Mouse (Mus musculus) midbrain, embryonic 15.5 days (tissue): ENCODE measurements at regions not wholly inside any gene's neighbourhood (a gene's known extent, or its start where the extent isn't known, plus 50 kb on each side); places are given as distances from the start of the nearest gene placed in this dataset.

Experiments used
- ATAC-seq: fragments of 200-750 bp; cut with Nextera tagmentation; replicated peaks from 2 replicates; pipeline ENCODE4 v1.8.0; 2017; ENCODE audit warnings: moderate TSS enrichment
- H3K27ac ChIP-seq: fragments of 300-500 bp; sonication (generic); 2 replicates; pipeline ENCODE4 v1.5.1; 2015; ENCODE audit warnings: mild to moderate bottlenecking, inconsistent platforms
- H3K27me3 ChIP-seq: fragments of 300-500 bp; sonication (generic); replicated peaks from 2 replicates; pipeline ENCODE4 v1.6.1; 2015; ENCODE audit warnings: inconsistent platforms
- H3K36me3 ChIP-seq: fragments of 300-500 bp; sonication (generic); replicated peaks from 2 replicates; pipeline ENCODE4 v1.6.1; 2015; ENCODE audit warnings: inconsistent platforms
- H3K4me1 ChIP-seq: fragments of 300-500 bp; sonication (generic); 2 replicates; pipeline ENCODE4 v1.6.1; 2015; ENCODE audit warnings: inconsistent platforms
- H3K4me2 ChIP-seq: fragments of 300-500 bp; sonication (generic); 2 replicates; pipeline ENCODE4 v1.6.1; 2015; ENCODE audit warnings: inconsistent platforms, mild to moderate bottlenecking, moderate library complexity
- H3K4me3 ChIP-seq: fragments of 300-500 bp; sonication (generic); 2 replicates; pipeline ENCODE4 v1.5.1; 2015; ENCODE audit warnings: mild to moderate bottlenecking, inconsistent platforms
- H3K9ac ChIP-seq: fragments of 300-500 bp; sonication (generic); 2 replicates; pipeline ENCODE4 v1.6.1; 2015; ENCODE audit warnings: mild to moderate bottlenecking, inconsistent platforms
- H3K9me3 ChIP-seq: fragments of 300-500 bp; sonication (generic); 2 replicates; pipeline ENCODE4 v1.6.1; 2016; ENCODE audit warnings: inconsistent platforms
- WGBS: fragments of 180-500 bp; shearing (Covaris S2); methylation state at CpG from one replicate; pipeline ENCODE4 v1.1.7; 2015; ENCODE audit warnings: mixed read lengths; 5-methylcytosine and 5-hydroxymethylcytosine counted together

DNA sequence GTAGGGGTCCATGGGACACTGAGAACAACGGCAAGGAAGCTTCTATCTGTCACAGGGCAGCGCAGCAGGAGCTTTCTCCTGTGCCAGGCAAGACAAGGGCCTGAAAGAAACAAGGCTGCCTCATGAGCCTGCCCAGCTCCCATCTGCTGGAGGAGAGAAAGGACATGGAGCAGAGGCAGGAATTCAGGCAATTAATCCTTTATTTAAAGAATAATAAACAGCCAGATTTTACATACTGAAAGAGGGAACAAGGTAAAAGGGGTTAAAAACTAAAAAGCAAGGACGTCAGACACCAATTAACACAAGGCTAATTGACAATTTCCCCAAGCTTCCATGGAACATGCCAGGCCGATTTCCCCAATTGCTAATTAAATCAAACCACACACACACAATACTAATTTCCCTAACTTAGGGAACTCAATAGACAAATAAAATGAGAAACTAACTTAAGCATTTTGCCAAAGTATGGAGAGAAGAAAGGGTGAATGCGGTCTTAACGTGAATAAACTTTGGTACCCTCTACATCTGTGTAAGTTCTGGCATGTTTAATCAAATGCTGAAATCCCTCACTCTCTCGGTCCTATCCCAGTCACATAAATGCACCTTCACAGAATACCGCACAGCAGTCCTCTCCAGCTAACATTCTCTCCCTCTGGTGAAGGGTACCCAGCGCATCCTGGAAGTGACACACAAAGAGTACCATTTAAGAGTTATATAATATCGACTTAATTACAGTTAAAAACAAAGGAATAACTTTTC lies 252.7 kb downstream of the Bcl11a start:
- no peak overlapping the region for H3K27ac ChIP-seq
- H3K4me2 ChIP-seq: no peak overlapping the region
- no peak for ATAC-seq
- no peaks in the 10 kb centered on the region for H3K27me3 ChIP-seq
- no peak overlapping the region for H3K4me3 ChIP-seq
- no peaks in the 10 kb centered on the region for H3K4me1 ChIP-seq
- no peaks in the 10 kb centered on the region for H3K9me3 ChIP-seq
- H3K9ac ChIP-seq: no peak overlapping the region
- 66% methylated on average over 10 of the region's 10 CpGs for WGBS
- H3K36me3 ChIP-seq: no peaks in the 10 kb centered on the region

DNA sequence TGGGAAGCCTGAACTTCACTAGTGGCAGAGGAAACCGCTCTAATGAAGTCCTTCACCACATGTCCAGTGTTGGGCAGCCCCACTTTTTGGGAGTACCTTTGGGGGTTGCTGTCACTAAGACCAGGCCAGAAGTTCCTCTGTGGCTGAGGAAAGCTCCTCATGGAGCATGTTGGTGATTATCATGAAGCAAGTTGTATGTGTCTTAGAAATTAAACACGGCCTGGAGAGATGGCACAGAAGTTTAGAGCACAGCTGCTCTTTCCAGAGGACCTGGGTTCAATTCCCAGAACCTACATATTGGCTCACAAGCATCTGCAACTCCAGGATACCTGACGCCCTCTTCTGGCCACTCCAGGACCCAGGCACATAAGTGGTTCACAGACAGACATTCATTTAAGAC lies 254.4 kb downstream of the Bcl11a start:
- H3K4me2 ChIP-seq: no peak overlapping the region
- no peak overlapping the region for H3K27ac ChIP-seq
- no peaks in the 10 kb centered on the region for H3K9me3 ChIP-seq
- no peaks in the 10 kb centered on the region for H3K27me3 ChIP-seq
- 85% methylated on average over 3 of the region's 3 CpGs for WGBS
- no peaks in the 10 kb centered on the region for H3K4me1 ChIP-seq
- no peaks in the 10 kb centered on the region for H3K36me3 ChIP-seq
- no peak overlapping the region for H3K4me3 ChIP-seq
- no peak for ATAC-seq
- H3K9ac ChIP-seq: no peak overlapping the region

DNA sequence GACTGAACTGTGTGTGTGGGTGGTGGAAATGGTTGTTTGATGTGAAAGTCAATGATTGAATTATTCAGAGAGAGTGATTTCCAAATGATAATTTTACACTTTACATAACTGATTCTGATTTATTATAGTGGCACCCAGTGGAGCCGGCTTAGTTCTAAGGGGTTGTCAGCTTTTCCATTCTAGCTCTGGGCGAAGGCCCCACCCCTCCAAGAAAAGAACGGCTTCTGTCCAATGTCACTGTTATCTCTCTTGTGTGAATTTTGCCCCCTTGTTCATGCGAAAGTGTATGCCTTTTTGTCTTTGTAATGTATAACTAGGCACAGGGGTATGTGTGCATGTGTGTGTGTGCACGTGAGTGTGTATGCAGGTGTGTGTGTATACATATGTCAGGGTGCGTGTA lies 255.3 kb downstream of the Bcl11a start:
- Histone ChIP-seq H3K9ac (no peak overlapping the region), H3K36me3 (no peaks in the 10 kb centered on the region), H3K4me1 (no peaks in the 10 kb centered on the region), H3K4me2 (no peak overlapping the region), H3K9me3 (no peaks in the 10 kb centered on the region), H3K27ac (no peak overlapping the region), H3K4me3 (no peak overlapping the region), H3K27me3 (no peaks in the 10 kb centered on the region)
- 82% methylated on average over 6 of the region's 6 CpGs for WGBS
- no peak; the same call in 1 of the 2 replicates for ATAC-seq

DNA sequence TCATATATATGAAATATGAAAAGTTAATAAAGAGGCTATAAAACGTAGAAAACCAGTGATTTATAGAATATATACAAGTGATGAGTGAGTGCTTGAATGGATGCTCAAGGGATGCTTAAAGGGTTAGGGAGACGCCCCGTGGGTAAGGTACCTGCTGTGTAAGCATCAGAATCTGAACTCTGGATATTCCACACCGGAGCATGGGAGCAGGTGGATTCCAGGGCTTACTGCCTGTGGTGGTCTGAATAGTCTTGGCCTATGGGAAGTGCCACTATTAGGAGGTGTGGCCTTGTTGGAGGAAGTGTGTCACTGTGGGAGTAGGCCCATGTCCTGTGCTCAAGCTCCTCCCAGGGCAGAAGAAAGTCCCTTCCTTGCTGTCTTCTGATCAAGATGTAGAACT lies 257.4 kb downstream of the Bcl11a start:
- Histone ChIP-seq H3K36me3 (no peaks in the 10 kb centered on the region), H3K9ac (no peak overlapping the region), H3K9me3 (no peaks in the 10 kb centered on the region), H3K27me3 (no peaks in the 10 kb centered on the region), H3K4me3 (no peak overlapping the region), H3K4me1 (no peaks in the 10 kb centered on the region), H3K27ac (no peak overlapping the region), H3K4me2 (no peak overlapping the region)
- WGBS: 92% methylated on average over 4 of the region's 4 CpGs
- ATAC-seq: no peak

DNA sequence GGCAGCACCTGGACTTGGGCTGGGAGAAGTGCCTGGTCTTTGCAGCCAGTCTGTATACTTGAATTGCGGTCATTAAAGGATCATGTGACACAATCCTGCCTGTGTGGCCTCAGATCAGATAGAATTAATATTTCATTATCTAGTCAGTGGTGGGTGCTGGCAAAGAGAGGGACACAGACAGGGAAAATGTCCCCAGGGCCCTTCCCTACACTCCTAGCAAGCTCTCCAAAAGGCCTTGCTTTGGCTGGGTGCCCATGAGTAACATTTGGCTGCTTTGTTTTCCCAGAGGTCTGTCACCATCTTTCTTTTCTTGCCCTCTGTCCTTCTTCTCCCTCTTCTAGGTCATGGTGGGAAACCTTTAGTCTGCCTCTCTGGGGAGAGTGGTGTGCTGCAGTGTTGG lies 260.3 kb downstream of the Bcl11a start:
- no peaks in the 10 kb centered on the region for H3K27me3 ChIP-seq
- H3K9ac ChIP-seq: no peak overlapping the region
- no peaks in the 10 kb centered on the region for H3K9me3 ChIP-seq
- no peaks in the 10 kb centered on the region for H3K36me3 ChIP-seq
- H3K4me3 ChIP-seq: no peak overlapping the region
- H3K4me1 ChIP-seq: no peaks in the 10 kb centered on the region
- no peak overlapping the region for H3K4me2 ChIP-seq
- 78% methylated on average over 1 of the region's 1 CpGs for WGBS
- no peak for ATAC-seq
- no peak overlapping the region for H3K27ac ChIP-seq

DNA sequence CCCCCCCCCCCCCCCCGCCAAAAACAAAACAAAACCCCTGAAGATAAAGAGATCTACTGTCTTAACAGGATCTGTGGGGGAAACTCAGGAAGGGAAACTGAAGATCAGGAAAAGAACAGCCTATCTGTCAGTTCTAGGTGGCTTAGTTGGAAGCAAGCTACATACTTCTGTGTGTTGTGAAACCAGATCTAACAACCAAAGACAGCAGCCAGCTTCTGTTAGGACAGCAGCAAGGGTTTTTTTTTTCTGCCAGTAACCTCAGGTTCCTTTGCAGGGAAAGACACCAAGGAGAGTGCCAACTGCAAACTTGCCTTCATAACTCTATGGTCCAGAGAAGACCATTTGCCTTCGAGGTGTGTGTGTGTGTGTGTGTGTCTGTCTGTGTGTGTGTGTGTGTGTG lies 261.2 kb downstream of the Bcl11a start:
- WGBS: 89% methylated on average over 2 of the region's 2 CpGs
- Histone ChIP-seq H3K27me3 (no peaks in the 10 kb centered on the region), H3K4me3 (no peak overlapping the region), H3K36me3 (no peaks in the 10 kb centered on the region), H3K4me2 (no peak overlapping the region), H3K9me3 (no peaks in the 10 kb centered on the region), H3K9ac (no peak overlapping the region), H3K4me1 (no peaks in the 10 kb centered on the region), H3K27ac (no peak overlapping the region)
- ATAC-seq: no peak

DNA sequence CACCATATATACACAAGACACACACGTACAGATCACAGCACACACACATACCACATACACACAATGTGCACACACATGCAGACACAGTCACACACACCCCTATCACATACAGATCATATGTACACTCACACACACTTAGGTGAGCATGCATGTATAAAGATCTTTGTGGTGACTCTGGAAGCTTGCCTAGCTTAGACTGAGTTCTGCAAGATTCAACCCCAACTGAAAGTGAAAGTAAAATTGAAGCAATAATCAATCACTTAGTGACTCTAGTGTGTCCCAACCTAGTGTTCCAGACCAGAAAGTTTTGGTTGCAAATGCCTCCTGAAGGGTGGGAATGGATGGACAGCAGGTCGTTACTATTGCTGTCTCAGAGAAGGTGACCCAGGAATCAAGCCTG lies 262.8 kb downstream of the Bcl11a start:
- WGBS: 84% methylated on average over 2 of the region's 2 CpGs

DNA sequence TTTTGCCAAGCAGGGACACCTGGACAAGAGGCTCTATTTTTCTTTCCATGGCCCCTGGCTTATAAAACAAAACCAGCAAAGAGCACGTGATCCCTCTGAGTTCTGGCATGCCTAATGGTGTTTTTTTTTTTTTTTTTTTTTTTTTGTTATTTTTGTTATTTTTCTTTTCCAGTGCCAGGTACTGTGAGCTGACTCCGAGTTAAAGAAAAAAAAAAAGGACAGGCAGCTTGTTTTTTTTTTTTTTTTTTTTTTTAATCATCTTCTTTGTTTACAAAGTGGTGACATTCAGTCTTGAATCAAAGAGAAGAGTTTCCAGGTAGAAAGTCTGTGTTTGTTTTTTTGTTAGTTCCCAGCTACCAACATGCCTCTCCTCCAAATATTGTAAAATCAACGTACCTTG lies 263.8 kb downstream of the Bcl11a start:
- Histone ChIP-seq H3K4me1 (no peaks in the 10 kb centered on the region), H3K9me3 (no peaks in the 10 kb centered on the region), H3K36me3 (no peaks in the 10 kb centered on the region), H3K27ac (no peak overlapping the region), H3K4me2 (no peak overlapping the region), H3K9ac (no peak overlapping the region), H3K27me3 (no peaks in the 10 kb centered on the region), H3K4me3 (no peak overlapping the region)
- no peak for ATAC-seq
- 69% methylated on average over 3 of the region's 3 CpGs for WGBS

More for the DNA sequence above, 262.8 kb downstream of the Bcl11a start:
- no peaks in the 10 kb centered on the region for H3K27me3 ChIP-seq
- no peaks in the 10 kb centered on the region for H3K4me1 ChIP-seq
- H3K9ac ChIP-seq: no peak overlapping the region
- H3K4me2 ChIP-seq: no peak overlapping the region
- H3K36me3 ChIP-seq: no peaks in the 10 kb centered on the region
- ATAC-seq: no peak
- H3K27ac ChIP-seq: no peak overlapping the region
- H3K9me3 ChIP-seq: no peaks in the 10 kb centered on the region
- H3K4me3 ChIP-seq: no peak overlapping the region

DNA sequence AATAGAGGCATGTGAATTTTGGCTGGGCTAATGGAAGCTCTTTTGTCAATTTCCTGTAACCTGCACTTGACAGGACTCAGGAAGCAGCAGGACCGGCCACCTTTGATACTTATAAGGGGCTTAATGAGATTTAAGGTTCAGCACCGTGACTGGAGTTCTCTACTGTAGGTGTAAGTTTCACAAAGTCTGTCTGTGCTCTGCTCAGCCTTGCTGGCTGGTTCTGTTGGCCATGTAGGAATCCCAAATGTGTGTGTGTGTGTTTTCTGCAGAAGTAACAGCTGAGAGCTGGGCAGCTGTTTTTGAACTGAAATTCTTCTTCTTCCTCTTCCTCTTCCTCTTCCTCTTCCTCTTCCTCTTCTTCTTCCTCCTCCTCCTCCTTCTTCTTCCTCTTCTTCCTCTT lies 264.3 kb downstream of the Bcl11a start:
- H3K9ac ChIP-seq: no peak overlapping the region
- no peaks in the 10 kb centered on the region for H3K36me3 ChIP-seq
- H3K27ac ChIP-seq: no peak overlapping the region
- H3K4me3 ChIP-seq: no peak overlapping the region
- no peak for ATAC-seq
- no peaks in the 10 kb centered on the region for H3K27me3 ChIP-seq
- H3K4me2 ChIP-seq: no peak overlapping the region
- 35% methylated on average over 2 of the region's 2 CpGs for WGBS
- no peaks in the 10 kb centered on the region for H3K9me3 ChIP-seq
- H3K4me1 ChIP-seq: peaks cover 5% of the 10 kb centered on the region; the same call in 1 of the 2 replicates

DNA sequence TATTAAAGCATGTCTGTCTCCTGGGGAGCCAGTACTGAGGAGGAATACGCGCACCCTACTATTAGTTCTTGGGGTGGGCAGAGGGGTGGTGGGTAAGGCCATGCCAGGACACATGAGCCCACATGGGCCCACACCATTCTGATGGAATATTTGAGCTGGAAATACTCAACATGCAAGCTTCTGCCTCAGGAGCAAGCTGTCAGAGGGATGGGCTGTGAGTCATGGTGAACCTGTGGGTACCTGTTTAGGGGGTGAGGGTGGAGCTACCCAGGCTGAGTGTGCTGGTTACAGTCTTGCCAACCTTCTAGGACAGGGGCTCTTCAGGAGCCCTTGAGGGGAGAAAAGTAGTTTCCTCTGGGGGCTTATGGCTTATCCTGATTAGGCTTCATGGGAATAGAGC lies 264.9 kb downstream of the Bcl11a start:
- no peak overlapping the region for H3K9ac ChIP-seq
- WGBS: 96% methylated on average over 2 of the region's 2 CpGs
- H3K4me2 ChIP-seq: no peak overlapping the region
- H3K4me1 ChIP-seq: peaks cover 7% of the 10 kb centered on the region; the same call in 1 of the 2 replicates
- H3K27me3 ChIP-seq: no peaks in the 10 kb centered on the region
- no peak overlapping the region for H3K27ac ChIP-seq
- no peaks in the 10 kb centered on the region for H3K36me3 ChIP-seq
- no peaks in the 10 kb centered on the region for H3K9me3 ChIP-seq
- H3K4me3 ChIP-seq: no peak overlapping the region
- ATAC-seq: no peak

DNA sequence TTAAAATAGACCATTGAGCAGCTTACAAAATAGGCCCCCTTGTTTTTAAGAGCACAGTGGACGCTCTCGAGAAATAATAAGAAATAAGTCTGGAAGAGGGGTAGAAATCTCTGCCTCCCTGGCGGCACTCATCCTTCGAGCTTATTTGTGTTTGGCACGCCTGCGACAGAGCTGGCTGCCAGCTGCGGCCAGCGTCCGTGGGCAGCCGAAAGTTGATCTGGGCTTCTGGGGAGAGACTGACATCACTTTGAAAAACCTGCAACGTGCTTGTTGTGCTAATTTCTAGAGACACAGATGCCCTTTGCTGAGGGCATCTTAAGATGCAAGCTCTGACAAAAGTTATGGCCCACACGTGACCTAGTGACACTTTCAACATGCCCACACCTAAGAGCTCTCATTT lies 269.4 kb downstream of the Bcl11a start:
- H3K4me2 ChIP-seq: no peak overlapping the region
- no peak overlapping the region for H3K9ac ChIP-seq
- H3K36me3 ChIP-seq: no peaks in the 10 kb centered on the region
- H3K4me3 ChIP-seq: no peak overlapping the region
- H3K4me1 ChIP-seq: peaks cover 13% of the 10 kb centered on the region
- no peak overlapping the region for H3K27ac ChIP-seq
- WGBS: 26% methylated on average over 12 of the region's 12 CpGs
- no peak for ATAC-seq
- H3K27me3 ChIP-seq: no peaks in the 10 kb centered on the region
- H3K9me3 ChIP-seq: no peaks in the 10 kb centered on the region

DNA sequence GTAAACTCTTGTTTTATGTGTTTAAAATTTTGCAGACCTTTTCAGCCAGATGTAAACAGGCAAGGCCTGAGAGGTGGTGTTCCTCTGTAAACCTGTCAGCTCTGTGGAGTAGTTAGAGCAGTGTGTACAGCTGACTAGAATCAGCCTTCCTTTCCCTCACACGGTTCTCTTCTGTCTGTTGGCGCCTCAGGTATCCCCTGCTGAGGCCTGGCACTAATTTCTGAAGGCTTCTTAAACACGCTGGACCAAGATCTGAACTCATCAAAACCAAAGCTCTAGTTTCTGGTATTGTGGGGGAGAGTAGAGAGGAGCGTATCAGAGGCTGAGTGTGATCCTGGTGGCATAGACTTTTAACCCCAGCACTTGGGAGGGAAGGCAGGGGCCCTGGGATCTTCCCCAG lies 270.9 kb downstream of the Bcl11a start:
- Histone ChIP-seq H3K27me3 (no peaks in the 10 kb centered on the region), H3K36me3 (no peaks in the 10 kb centered on the region), H3K4me2 (no peak overlapping the region), H3K27ac (no peak overlapping the region), H3K9me3 (no peaks in the 10 kb centered on the region), H3K4me1 (peaks cover 13% of the 10 kb centered on the region), H3K9ac (no peak overlapping the region), H3K4me3 (no peak overlapping the region)
- WGBS: 70% methylated on average over 4 of the region's 4 CpGs
- ATAC-seq: no peak

DNA sequence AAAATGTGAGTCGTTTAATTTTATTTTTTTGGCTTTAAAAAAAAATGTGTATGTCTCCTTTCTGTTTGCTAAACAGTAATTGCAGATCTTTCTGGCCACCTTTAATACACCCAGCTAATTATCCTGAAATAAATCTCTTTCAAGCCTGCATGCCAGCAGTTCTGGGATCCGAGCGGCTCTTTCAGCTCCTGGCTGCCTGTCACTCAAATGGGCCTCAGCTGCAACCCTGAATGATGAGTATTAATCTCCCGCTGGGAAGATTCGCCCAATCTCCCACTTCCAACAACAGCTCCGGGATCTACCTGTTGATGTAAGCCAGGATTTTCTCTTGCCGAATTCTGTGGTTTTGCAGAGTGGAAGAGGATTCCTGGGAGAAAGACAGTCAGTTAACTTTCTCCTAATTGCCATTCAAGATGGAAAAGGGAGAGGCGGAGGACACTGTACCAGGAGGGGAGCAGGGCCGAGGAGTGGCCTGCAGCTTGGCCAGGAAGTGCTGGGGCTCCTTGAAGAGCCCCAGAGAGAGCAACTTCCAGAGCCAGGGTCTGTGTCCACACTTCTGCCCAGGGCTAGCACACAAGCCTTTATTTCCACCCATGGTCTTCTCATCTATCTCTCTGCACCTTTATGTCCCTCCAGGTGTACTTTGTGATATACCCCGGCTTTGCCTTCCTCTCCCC lies 272.2 kb downstream of the Bcl11a start:
- WGBS: 14% methylated on average over 10 of the region's 10 CpGs
- peak; percentile 56; the same call in 1 of the 2 replicates for ATAC-seq

More for the DNA sequence above, 272.2 kb downstream of the Bcl11a start:
- H3K36me3 ChIP-seq: no peaks in the 10 kb centered on the region
- no peak overlapping the region for H3K9ac ChIP-seq
- H3K27ac ChIP-seq: no peak overlapping the region
- no peaks in the 10 kb centered on the region for H3K9me3 ChIP-seq
- no peak overlapping the region for H3K4me2 ChIP-seq
- no peaks in the 10 kb centered on the region for H3K27me3 ChIP-seq
- peaks cover 13% of the 10 kb centered on the region for H3K4me1 ChIP-seq
- H3K4me3 ChIP-seq: no peak overlapping the region
